Mouse (Mus musculus): Measurements from ENCODE around the gene Supt6. TPM values are rescaled to one million over a fixed set of nuclear protein-coding genes. Genes with fewer than 3 reads are reported as not detected.
"Not testable (repeated sequence)": the region's sequence is repeated elsewhere in the genome, so short reads cannot be mapped to it uniquely, and the experiment has no call there.

The Supt6 gene
- polyA plus RNA-seq, 1 experiment from 2014 or later, result 27.9 TPM

DNA sequence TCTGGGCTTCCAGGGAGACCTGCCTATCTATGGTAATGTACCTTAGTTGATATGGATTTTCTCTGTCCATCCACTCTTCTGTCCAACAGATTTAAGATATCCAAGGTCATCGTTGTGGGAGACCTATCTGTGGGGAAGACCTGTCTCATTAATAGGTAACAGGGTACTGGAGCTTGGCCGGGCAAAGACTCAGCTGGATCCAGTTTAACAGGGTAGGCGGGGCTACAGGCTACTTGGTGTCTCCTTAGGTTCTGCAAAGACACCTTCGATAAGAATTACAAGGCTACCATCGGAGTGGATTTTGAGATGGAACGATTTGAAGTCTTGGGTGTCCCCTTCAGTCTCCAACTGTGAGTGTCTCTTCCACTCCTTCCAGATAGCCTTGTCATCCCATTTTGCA lies 55.7 kb downstream of the Supt6 start:
- Histone ChIP-seq H3K9me3 (ENCODE audit: low read depth, low read length) (no peaks in the 10 kb centered on the region), H3K4me3 (ENCODE audit: low read depth, low read length) (peak overlapping the region; percentile 74), H3K36me3 (ENCODE audit: insufficient read depth) (peaks cover 28% of the 10 kb centered on the region), H3K27ac (ENCODE audit: low read depth) (peak overlapping the region; percentile 100), H3K4me2 (peak overlapping the region; percentile 64), H3K27me3 (ENCODE audit: insufficient read depth, low read length) (no peaks in the 10 kb centered on the region), H3K9ac (peak overlapping the region; percentile 90), H3K4me1 (ENCODE audit: insufficient read depth) (peaks cover 11% of the 10 kb centered on the region)
- TF ChIP-seq CTCF (IDR thresholded peaks at IDR 0.05; ENCODE audit: low read depth), result no peak
- ATAC-seq (ENCODE audit: insufficient read depth) (no peak), DNase-seq (peak; percentile 24)
- 42% methylated on average over 6 of the region's 6 CpGs for WGBS

DNA sequence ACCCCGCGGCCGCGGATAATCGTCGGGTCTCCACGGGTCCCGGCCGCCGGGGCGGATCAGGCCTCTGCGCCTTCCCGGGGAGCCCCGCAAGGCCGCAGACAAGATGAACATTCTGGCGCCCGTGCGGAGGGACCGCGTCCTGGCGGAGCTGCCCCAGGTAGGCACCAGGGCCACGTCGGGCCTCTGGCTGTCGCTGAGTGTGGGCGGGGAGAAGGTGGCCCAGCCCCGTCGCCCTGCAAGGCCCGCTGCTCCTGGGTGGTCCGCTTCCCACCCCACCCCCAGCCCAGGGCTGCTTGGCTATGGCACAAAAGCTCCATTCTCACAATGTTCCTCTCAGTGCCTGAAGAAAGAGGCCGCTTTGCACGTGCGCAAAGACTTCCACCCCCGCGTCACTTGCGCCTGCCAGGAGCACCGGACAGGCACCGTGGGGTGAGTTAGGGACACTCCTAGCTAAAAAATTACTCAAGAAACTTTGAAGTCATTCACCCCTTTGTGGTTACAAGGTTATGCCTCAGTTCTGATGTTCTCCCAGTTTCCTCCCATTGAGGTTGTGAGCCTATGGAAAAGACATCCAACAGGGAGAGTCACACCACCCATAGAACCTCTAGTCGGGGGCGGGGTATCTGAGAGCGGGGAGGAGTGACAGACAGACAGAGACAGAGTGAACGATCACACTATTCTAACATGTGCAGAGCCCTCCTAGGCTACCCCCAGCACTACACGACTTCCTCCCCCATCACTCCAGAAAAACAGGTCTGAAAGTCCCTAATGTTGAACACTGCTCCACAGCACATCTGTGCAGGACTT lies 56.4 kb downstream of the Supt6 start:
- peak overlapping the region; percentile 74 for H3K4me3 ChIP-seq (ENCODE audit: low read depth, low read length)
- no peaks in the 10 kb centered on the region for H3K9me3 ChIP-seq (ENCODE audit: low read depth, low read length)
- peak overlapping the region; percentile 90 for H3K9ac ChIP-seq
- H3K4me1 ChIP-seq (ENCODE audit: insufficient read depth), result peaks cover 7% of the 10 kb centered on the region
- under 1% methylated on average over 42 of the region's 42 CpGs for WGBS
- peak overlapping the region; percentile 64 for H3K4me2 ChIP-seq
- DNase-seq, result peak; percentile 95
- no peaks in the 10 kb centered on the region for H3K27me3 ChIP-seq (ENCODE audit: insufficient read depth, low read length)
- peak overlapping the region; percentile 100 for H3K27ac ChIP-seq (ENCODE audit: low read depth)
- TF ChIP-seq CTCF (IDR thresholded peaks at IDR 0.05; ENCODE audit: low read depth), result no peak
- peak; percentile 90 for ATAC-seq (ENCODE audit: insufficient read depth)
- peaks cover 28% of the 10 kb centered on the region for H3K36me3 ChIP-seq (ENCODE audit: insufficient read depth)

GRCm38 (mm10) chr11:78188331-78189233 lies 57.2 kb downstream of the Supt6 start, which contains the start of gene Rab34:
TSS of gene Rab34 (plus strand) at chr11:78188430.
- ATAC-seq (ENCODE audit: insufficient read depth) (peak; percentile 85), DNase-seq (peak; percentile 94)
- no peaks in the 10 kb centered on the region for H3K9me3 ChIP-seq (ENCODE audit: low read depth, low read length)
- peak within 1 kb of the TSS; percentile 64 for H3K4me2 ChIP-seq
- H3K9ac ChIP-seq, result peak within 1 kb of the TSS; percentile 90
- H3K4me1 ChIP-seq (ENCODE audit: insufficient read depth), result peaks cover 7% of the 10 kb centered on the region
- H3K4me3 ChIP-seq (ENCODE audit: low read depth, low read length), result peak within 1 kb of the TSS; percentile 74
- H3K27ac ChIP-seq (ENCODE audit: low read depth), result peak within 1 kb of the TSS; percentile 100
- under 1% methylated on average over 79 of the region's 80 CpGs for WGBS
- no peaks in the 10 kb centered on the region for H3K27me3 ChIP-seq (ENCODE audit: insufficient read depth, low read length)
- peaks cover 27% of the 10 kb centered on the region for H3K36me3 ChIP-seq (ENCODE audit: insufficient read depth)
- TF ChIP-seq CTCF (IDR thresholded peaks at IDR 0.05; ENCODE audit: low read depth), result peak; percentile 27; the same call in 1 of the 2 replicates

DNA sequence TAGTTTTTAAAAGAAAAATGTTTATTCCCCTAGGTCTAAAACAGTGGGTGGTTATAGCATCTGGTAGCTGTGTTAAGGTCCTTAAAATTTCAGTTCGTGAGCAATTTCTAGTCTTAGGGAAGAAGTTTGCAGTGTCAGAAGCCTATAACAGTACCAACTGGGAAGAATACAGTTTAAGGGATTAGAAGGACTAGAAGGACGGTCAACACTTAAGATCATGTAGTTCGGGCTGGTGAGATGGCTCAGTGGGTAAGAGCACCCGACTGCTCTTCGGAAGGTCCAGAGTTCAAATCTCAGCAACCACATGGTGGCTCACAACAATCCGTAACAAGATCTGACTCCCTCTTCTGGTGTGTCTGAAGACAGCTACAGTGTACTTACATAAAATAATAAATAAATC lies 61.1 kb downstream of the Supt6 start:
- peaks cover 29% of the 10 kb centered on the region for H3K36me3 ChIP-seq (ENCODE audit: insufficient read depth)
- not testable (repeated sequence) for H3K9me3 ChIP-seq (ENCODE audit: low read depth, low read length); H3K27ac ChIP-seq (ENCODE audit: low read depth); H3K27me3 ChIP-seq (ENCODE audit: insufficient read depth, low read length); ATAC-seq (ENCODE audit: insufficient read depth); H3K9ac ChIP-seq; H3K4me1 ChIP-seq (ENCODE audit: insufficient read depth); H3K4me2 ChIP-seq; DNase-seq; H3K4me3 ChIP-seq (ENCODE audit: low read depth, low read length)
- 93% methylated on average over 6 of the region's 6 CpGs for WGBS

- peak overlapping the region; percentile 96 for H3K4me2 ChIP-seq
- 41% methylated on average over 10 of the region's 10 CpGs for WGBS
- H3K36me3 ChIP-seq (ENCODE audit: insufficient read depth), result peaks cover 33% of the 10 kb centered on the region
- H3K27me3 ChIP-seq (ENCODE audit: insufficient read depth, low read length), result no peaks in the 10 kb centered on the region
- ATAC-seq (ENCODE audit: insufficient read depth) (no peak), DNase-seq (no peak)
- TF ChIP-seq CTCF (IDR thresholded peaks at IDR 0.05; ENCODE audit: low read depth), result no peak; the same call in 1 of the 2 replicates
- peak overlapping the region; percentile 54; the same call in 1 of the 2 replicates for H3K27ac ChIP-seq (ENCODE audit: low read depth)
- H3K9me3 ChIP-seq (ENCODE audit: low read depth, low read length), result no peaks in the 10 kb centered on the region
- H3K9ac ChIP-seq, result peak overlapping the region; percentile 38; the same call in 1 of the 2 replicates
- peaks cover 6% of the 10 kb centered on the region; the same call in 1 of the 2 replicates for H3K4me1 ChIP-seq (ENCODE audit: insufficient read depth)
- peak overlapping the region; percentile 96 for H3K4me3 ChIP-seq (ENCODE audit: low read depth, low read length)
Observed at GRCm38 (mm10) chr11:78183884-78184514, 61.8 kb downstream of the Supt6 start.

GRCm38 (mm10) chr11:78182961-78183844 lies 62.6 kb downstream of the Supt6 start, which contains the start of gene Rpl23a:
TSS of gene Rpl23a (minus strand) at chr11:78183584.
- ATAC-seq (ENCODE audit: insufficient read depth), result peak; percentile 86
- Histone ChIP-seq H3K9me3 (ENCODE audit: low read depth, low read length) (no peaks in the 10 kb centered on the region), H3K27ac (ENCODE audit: low read depth) (peak within 1 kb of the TSS; percentile 94), H3K4me3 (ENCODE audit: low read depth, low read length) (peak within 1 kb of the TSS; percentile 96), H3K27me3 (ENCODE audit: insufficient read depth, low read length) (no peaks in the 10 kb centered on the region), H3K9ac (peak within 1 kb of the TSS; percentile 95), H3K36me3 (ENCODE audit: insufficient read depth) (peaks cover 33% of the 10 kb centered on the region), H3K4me2 (peak within 1 kb of the TSS; percentile 96), H3K4me1 (ENCODE audit: insufficient read depth) (peaks cover 6% of the 10 kb centered on the region; the same call in 1 of the 2 replicates)
- TF ChIP-seq CTCF (IDR thresholded peaks at IDR 0.05; ENCODE audit: low read depth), result peak; percentile 14
- peak; percentile 96 for DNase-seq
- under 1% methylated on average over 38 of the region's 38 CpGs for WGBS

All from lung, embryonic 14.5 days (tissue).